Mouse (Mus musculus) megakaryocyte, adult 5-6 weeks (primary cell): ENCODE data around the gene Trim24. TPM values are rescaled to one million over a fixed set of nuclear protein-coding genes. Genes with fewer than 3 reads are reported as not detected.

Experiments
- total RNA-seq, 2 experiments: library from RNA; stranded (forward) in 1 of 2; stranded (reverse) in 1 of 2; fragments of 153-499, 151-499 nt in 1 of 2; fragments of 221-1000, 200-1000 nt in 1 of 2; gene quantifications; 2 replicates each; pipeline versions ENCODE4 v1.2.3 to v1.2.4; 2015 to 2017

Trim24 gene
- total RNA-seq, 2 experiments from 2014 or later = 17.7 to 28.0 TPM

Other genes with a start within 250 kb of the Trim24 start
- not detected in 2 replicates for gene Svopl, start 176.2 kb downstream of the Trim24 start, total RNA-seq (2015)
- not detected in 2 replicates for gene Svopl, start 176.2 kb downstream of the Trim24 start, total RNA-seq (2017)
- not detected in 2 replicates for gene Tmem213, start 238.4 kb downstream of the Trim24 start, total RNA-seq (2015)
- gene Tmem213, start 238.4 kb downstream of the Trim24 start, total RNA-seq (2017) = not detected in 2 replicates